Mouse (Mus musculus) lung, adult 10 weeks (tissue): ENCODE measurements around the gene Rapgef5. TPM values are rescaled to one million over a fixed set of nuclear protein-coding genes. Genes with fewer than 3 reads are reported as not detected.

Experiments
- polyA plus RNA-seq: library from polyadenylated mRNA; stranded (reverse); fragments of 350-450 nt; fragmentation: Illumina TruSeq; extraction: RNeasy Lipid Tissue Mini Kit (QIAGEN cat#74804); gene quantifications from one replicate; pipeline ENCODE4 v1.2.3, GENCODE M21; 2014; ENCODE audit warnings: low read depth, low replicate concordance; ENCODE audit not compliant: insufficient read depth

Rapgef5 gene
- polyA plus RNA-seq, result 32.8 TPM

GRCm38 (mm10) chr12:117516179-117516578 lies at the start of gene Rapgef5:
Gene Rapgef5 (plus strand): TSS chr12:117516479.

GRCm38 (mm10) chr12:117803989-117804388 lies 287.7 kb downstream of the Rapgef5 start, which contains the start of gene Cdca7l:
Gene Cdca7l (plus strand): TSS chr12:117804289.

